Mouse (Mus musculus) liver, embryonic 11.5 days (tissue): ENCODE data around the gene Anapc1. TPM values are rescaled to one million over a fixed set of nuclear protein-coding genes. Genes with fewer than 3 reads are reported as not detected.

ENCODE experiments used
- ATAC-seq: fragments of 200-750 bp; cut with Nextera tagmentation; replicated peaks from 2 replicates; pipeline ENCODE4 v1.8.0; 2017; ENCODE audit warnings: moderate number of reproducible peaks, mild to moderate bottlenecking, moderate TSS enrichment, moderate library complexity; ENCODE audit not compliant: low FRiP score
- DNase-seq: peaks from one replicate; pipeline ENCODE4 v3.0.0-alpha.2; 2017; ENCODE audit warnings: low spot score
- H3K27ac ChIP-seq: fragments of 300-500 bp; sonication (generic); 2 replicates; pipeline ENCODE4 v1.5.1; 2014; ENCODE audit warnings: mild to moderate bottlenecking, low read depth, low read length, control low read depth
- H3K27me3 ChIP-seq: fragments of 300-500 bp; sonication (generic); replicated peaks from 2 replicates; pipeline ENCODE4 v1.6.1; 2014; ENCODE audit warnings: low read length, mixed read lengths; ENCODE audit not compliant: control insufficient read depth, insufficient read depth
- H3K36me3 ChIP-seq: fragments of 300-500 bp; sonication (generic); 2 replicates; pipeline ENCODE4 v1.6.1; 2014; ENCODE audit warnings: mild to moderate bottlenecking, low read length, moderate library complexity, mixed read lengths; ENCODE audit not compliant: control insufficient read depth, insufficient read depth
- H3K4me1 ChIP-seq: fragments of 300-500 bp; sonication (generic); replicated peaks from 2 replicates; pipeline ENCODE4 v1.6.1; 2014; ENCODE audit warnings: low read length, mixed read lengths; ENCODE audit not compliant: control insufficient read depth, insufficient read depth
- H3K4me2 ChIP-seq: fragments of 300-500 bp; sonication (generic); 2 replicates; pipeline ENCODE4 v1.6.1; 2014; ENCODE audit warnings: mild to moderate bottlenecking, control low read depth, moderate library complexity
- H3K4me3 ChIP-seq: fragments of 300-500 bp; sonication (generic); 2 replicates; pipeline ENCODE4 v1.5.1; 2014; ENCODE audit warnings: low read depth, low read length, control low read depth
- H3K9ac ChIP-seq: fragments of 300-500 bp; sonication (generic); 2 replicates; pipeline ENCODE4 v1.6.1; 2014; ENCODE audit warnings: low read depth, low read length, control low read depth
- H3K9me3 ChIP-seq: fragments of 300-500 bp; sonication (generic); 2 replicates; pipeline ENCODE4 v1.6.1; 2016; ENCODE audit warnings: low read length, inconsistent platforms, mixed read lengths; ENCODE audit not compliant: control insufficient read depth
- WGBS: fragments of 180-500 bp; shearing (Covaris S2); extraction: QIAGEN DNeasy Blood & Tissue Kit; methylation state at CpG from one replicate; pipeline ENCODE4 v1.1.7; 2014; 5-methylcytosine and 5-hydroxymethylcytosine counted together
- polyA plus RNA-seq: library from polyadenylated mRNA; unstranded; fragments of >200 nt; fragmentation: Nextera tagmentation; extraction: Ambion mirVana; gene quantifications from 2 replicates; pipeline ENCODE4 v1.2.1, GENCODE M21; 2014

The Anapc1 gene
- polyA plus RNA-seq, 1 experiment from 2014 or later = 88.6 TPM

DNA sequence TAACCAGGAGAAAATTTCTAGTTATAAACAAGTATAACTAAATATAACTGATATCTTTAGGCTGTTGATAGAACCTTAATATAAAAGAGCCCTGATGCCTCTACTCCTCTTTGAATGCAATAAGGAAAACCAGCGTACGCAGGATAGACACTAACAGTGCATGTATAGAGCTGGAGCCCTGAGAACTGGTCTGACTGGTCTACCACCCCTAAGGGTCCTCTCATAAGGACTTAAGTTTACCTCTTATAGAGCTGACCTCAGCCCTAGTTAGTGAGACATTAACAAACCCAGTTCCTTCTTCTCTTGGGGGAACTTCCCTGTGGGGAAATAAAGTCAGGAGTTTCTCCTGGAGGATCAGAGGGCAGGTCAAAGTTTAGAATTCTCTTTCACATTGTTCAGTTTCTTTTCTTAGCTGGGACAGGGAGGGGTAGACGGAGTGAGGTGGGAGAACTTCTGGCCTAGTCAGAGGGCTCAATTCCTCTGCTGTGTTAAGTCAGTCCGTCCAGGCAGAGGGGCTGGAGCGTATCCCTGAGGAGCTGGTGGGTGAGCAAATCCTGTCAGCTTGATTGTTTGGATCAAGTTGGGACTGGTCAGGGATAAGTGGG, 35.0 kb upstream of the Anapc1 start:
- peaks cover 5% of the 10 kb centered on the region for H3K9me3 ChIP-seq
- DNase-seq (no peak), ATAC-seq (no peak)
- H3K36me3 ChIP-seq = no peaks in the 10 kb centered on the region
- 86% methylated on average over 5 of the region's 5 CpGs for WGBS
- H3K9ac ChIP-seq = no peak overlapping the region
- H3K4me2 ChIP-seq = no peak overlapping the region
- H3K4me3 ChIP-seq = no peak overlapping the region
- no peaks in the 10 kb centered on the region for H3K27me3 ChIP-seq
- H3K27ac ChIP-seq = no peak overlapping the region
- no peaks in the 10 kb centered on the region for H3K4me1 ChIP-seq

DNA sequence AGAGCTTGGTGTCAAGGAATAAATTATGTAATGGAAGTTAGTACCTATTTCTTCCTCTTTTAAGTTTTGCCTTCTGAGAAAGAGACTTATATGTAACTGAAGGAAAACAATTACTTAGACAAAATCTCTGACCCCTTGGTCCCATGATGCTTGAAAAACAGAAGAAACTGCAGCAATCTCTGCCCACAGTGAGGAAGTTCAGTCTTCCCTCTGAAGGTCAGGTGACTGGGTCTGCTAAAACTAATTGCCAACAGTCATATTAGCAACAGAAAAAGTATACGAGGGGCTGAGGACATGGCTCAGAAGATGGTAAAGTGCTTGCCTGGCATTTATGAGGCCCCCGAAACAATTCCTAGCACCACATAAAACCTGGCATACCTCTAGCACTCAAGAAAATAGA, 32.2 kb upstream of the Anapc1 start:
- Histone ChIP-seq H3K9ac (no peak overlapping the region), H3K4me1 (peaks cover 3% of the 10 kb centered on the region; the same call in 1 of the 2 replicates), H3K4me3 (no peak overlapping the region), H3K36me3 (no peaks in the 10 kb centered on the region), H3K9me3 (peaks cover 5% of the 10 kb centered on the region), H3K4me2 (no peak overlapping the region), H3K27me3 (no peaks in the 10 kb centered on the region), H3K27ac (no peak overlapping the region)
- no peak for DNase-seq
- WGBS = 86% methylated on average over 2 of the region's 2 CpGs
- no peak for ATAC-seq

DNA sequence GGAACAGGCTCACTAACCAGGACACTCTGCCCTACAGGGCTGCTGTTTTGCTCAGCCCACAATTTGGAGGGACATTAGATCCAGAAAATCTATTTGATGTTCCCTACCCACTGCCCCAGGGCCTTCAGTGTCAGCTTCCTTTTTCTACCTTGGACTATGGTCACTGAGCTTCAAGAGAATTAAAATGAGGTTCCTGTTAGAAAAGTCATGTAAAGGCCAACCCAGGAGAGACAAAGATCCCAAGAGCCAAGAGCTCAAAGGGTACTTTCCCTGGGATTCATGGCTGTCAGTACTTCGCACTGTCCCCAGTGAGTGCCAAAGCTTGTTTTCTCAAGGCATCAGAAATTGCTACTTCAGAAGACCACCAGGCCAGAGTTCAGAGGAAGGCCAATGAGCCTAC, 28.8 kb upstream of the Anapc1 start:
- Histone ChIP-seq H3K4me1 (peaks cover 7% of the 10 kb centered on the region; the same call in 1 of the 2 replicates), H3K36me3 (no peaks in the 10 kb centered on the region), H3K4me3 (no peak overlapping the region), H3K27ac (no peak overlapping the region), H3K27me3 (no peaks in the 10 kb centered on the region), H3K4me2 (no peak overlapping the region), H3K9ac (no peak overlapping the region), H3K9me3 (peaks cover 2% of the 10 kb centered on the region)
- ATAC-seq (no peak), DNase-seq (no peak)
- WGBS = 94% methylated on average over 1 of the region's 1 CpGs

DNA sequence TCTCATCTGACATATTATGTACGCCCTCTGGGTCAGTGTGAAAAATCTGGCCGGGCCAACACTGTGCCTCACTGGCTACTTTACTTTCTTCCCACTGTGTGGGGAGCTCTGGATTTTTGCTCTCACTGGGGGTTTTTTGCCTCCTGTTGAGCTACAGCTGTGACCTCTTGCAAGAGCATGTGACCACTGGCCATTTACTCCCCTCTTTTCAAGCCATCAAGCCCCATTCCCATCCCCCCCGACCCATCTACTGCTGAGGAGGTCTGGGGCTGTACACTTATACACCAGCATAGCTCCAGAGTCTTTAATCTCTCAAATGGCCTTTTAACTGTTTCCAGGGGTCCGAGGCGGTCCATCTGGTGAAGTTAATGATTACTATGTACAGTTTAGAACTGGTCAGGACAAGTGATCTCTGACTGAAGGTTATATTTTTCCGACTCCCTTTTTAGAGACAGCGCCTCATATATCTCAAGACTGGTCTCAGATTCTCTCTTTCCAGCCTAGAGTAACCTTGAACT, 27.6 kb upstream of the Anapc1 start:
- Histone ChIP-seq H3K4me1 (peaks cover 7% of the 10 kb centered on the region; the same call in 1 of the 2 replicates), H3K27me3 (no peaks in the 10 kb centered on the region), H3K9me3 (no peaks in the 10 kb centered on the region), H3K27ac (peak overlapping the region; percentile 68), H3K9ac (no peak overlapping the region), H3K36me3 (no peaks in the 10 kb centered on the region), H3K4me2 (no peak overlapping the region), H3K4me3 (no peak overlapping the region)
- DNase-seq (no peak), ATAC-seq (peak; percentile 68; the same call in 1 of the 2 replicates)
- 61% methylated on average over 7 of the region's 7 CpGs for WGBS

DNA sequence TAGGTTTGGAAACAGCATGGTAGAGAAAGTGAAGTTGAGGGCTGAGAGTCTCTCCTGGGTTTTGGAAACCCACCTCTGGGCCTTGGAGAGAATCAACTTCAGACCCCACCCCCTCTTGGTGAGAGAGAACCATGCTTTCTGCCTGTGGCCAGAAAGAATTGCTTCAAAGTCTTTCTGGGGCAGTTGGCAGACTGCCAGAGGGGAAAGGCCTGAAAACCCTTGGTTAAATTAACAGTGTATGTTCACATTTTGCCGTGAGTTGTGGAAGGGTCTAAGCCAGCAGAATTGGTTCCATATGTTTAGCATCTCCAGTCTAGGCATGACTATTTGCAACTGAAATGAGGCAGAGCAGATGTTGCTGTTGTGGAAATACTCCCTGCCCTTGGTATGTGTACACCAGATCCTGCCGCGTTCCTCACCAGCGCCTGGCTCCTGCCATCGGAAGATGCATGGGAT, 26.4 kb upstream of the Anapc1 start:
- no peak overlapping the region for H3K4me2 ChIP-seq
- no peak for ATAC-seq
- no peak overlapping the region for H3K9ac ChIP-seq
- H3K4me3 ChIP-seq = no peak overlapping the region
- H3K9me3 ChIP-seq = no peaks in the 10 kb centered on the region
- peaks cover 7% of the 10 kb centered on the region; the same call in 1 of the 2 replicates for H3K4me1 ChIP-seq
- H3K36me3 ChIP-seq = no peaks in the 10 kb centered on the region
- no peaks in the 10 kb centered on the region for H3K27me3 ChIP-seq
- DNase-seq = no peak
- H3K27ac ChIP-seq = peak overlapping the region; percentile 68
- WGBS = 61% methylated on average over 5 of the region's 5 CpGs

DNA sequence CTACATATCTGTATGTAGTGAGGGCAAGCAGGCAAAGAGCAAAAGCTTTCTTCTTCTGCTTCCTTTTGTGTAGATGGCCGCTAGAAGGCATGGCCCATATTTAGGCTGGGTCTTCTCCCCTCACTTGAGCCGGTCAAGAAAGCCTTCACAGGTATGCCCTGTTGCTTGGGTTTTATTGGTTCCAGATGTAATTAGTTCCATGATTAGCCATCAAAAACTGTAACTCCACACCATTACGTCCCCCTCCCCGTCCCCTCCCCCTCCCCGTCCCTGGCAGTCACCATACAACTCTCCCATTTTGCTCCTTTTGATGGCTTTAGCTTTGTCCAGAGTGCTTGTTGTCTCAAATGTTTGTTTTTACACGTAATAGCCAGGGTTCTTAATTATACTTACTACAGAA, 25.7 kb upstream of the Anapc1 start:
- H3K27me3 ChIP-seq = no peaks in the 10 kb centered on the region
- no peaks in the 10 kb centered on the region for H3K9me3 ChIP-seq
- H3K36me3 ChIP-seq = no peaks in the 10 kb centered on the region
- no peak overlapping the region for H3K4me3 ChIP-seq
- peaks cover 7% of the 10 kb centered on the region; the same call in 1 of the 2 replicates for H3K4me1 ChIP-seq
- no peak overlapping the region for H3K9ac ChIP-seq
- ATAC-seq (no peak), DNase-seq (no peak)
- no peak overlapping the region for H3K27ac ChIP-seq
- no peak overlapping the region for H3K4me2 ChIP-seq
- 79% methylated on average over 6 of the region's 6 CpGs for WGBS

DNA sequence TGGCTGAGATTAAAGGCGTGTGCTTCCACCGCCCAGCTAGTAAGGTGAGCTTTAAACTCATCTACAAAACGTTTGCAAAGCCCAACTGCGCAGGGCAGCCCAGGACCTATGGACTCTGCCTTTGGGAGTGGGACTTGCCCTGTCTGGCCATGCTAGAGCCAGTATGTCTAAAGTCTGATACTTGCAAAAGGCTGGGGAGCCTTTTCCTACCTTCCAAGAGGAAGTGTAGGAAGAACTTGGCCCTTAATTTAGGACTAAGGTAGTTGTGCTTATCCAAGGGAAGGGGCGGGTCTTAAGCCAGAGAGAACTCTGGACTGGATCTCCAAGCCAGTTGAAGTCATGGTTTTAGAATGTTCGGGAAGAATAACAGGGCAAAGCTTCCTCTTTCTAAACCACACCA, 23.4 kb upstream of the Anapc1 start:
- no peak for DNase-seq
- ATAC-seq = no peak
- H3K9ac ChIP-seq = no peak overlapping the region
- WGBS = 71% methylated on average over 6 of the region's 6 CpGs
- no peaks in the 10 kb centered on the region for H3K36me3 ChIP-seq
- no peaks in the 10 kb centered on the region for H3K27me3 ChIP-seq
- H3K4me1 ChIP-seq = peaks cover 7% of the 10 kb centered on the region; the same call in 1 of the 2 replicates
- no peak overlapping the region for H3K27ac ChIP-seq
- H3K9me3 ChIP-seq = no peaks in the 10 kb centered on the region
- no peak overlapping the region for H3K4me3 ChIP-seq
- H3K4me2 ChIP-seq = no peak overlapping the region

DNA sequence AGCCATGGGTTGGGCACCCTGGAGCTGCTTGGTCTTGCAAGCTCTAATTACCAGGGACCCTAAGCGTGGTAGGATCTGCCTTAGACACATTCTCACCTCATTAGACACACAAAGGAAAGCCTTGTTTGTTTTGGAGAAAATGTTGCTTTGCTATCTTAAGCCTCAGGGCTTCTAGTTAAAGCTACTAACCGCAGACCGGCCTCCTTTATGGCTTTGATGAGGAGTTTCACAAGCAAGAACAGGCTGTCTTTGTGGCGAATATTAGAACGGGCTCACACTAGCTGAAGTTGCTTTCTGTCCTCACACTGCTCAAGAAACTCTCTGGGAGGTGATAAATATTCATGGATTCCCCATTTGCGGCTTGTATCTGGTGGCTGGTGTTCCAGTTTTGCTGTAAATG, 22.1 kb upstream of the Anapc1 start:
- ATAC-seq = no peak
- H3K27me3 ChIP-seq = no peaks in the 10 kb centered on the region
- WGBS = 51% methylated on average over 6 of the region's 6 CpGs

DNA sequence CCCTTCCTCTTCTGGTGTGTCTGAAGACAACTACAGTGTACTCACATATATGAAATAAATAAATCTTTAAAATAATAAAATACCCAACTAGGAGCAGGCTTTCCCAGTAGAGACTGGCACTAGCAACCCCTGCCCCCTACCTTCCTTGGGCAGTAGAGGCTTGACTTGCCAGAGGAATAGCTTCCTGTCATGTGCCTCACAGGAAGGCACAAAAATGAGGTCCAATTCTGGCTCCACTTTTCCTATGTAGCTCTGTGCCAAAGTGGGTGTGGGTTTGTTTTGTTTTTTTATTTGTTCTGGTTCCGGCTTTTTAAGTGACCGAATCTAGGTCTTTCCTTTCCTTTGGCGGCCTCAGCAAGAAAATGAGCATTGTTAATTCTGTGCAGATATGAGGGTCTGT, 17.3 kb upstream of the Anapc1 start:
- H3K27ac ChIP-seq = no peak overlapping the region
- no peaks in the 10 kb centered on the region for H3K36me3 ChIP-seq
- no peak overlapping the region for H3K4me3 ChIP-seq
- DNase-seq (no peak), ATAC-seq (no peak)
- H3K4me1 ChIP-seq = no peaks in the 10 kb centered on the region
- 93% methylated on average over 3 of the region's 3 CpGs for WGBS
- no peak overlapping the region for H3K4me2 ChIP-seq
- peaks cover 5% of the 10 kb centered on the region for H3K27me3 ChIP-seq
- H3K9ac ChIP-seq = no peak overlapping the region
- H3K9me3 ChIP-seq = no peaks in the 10 kb centered on the region

More for the DNA sequence above, 22.1 kb upstream of the Anapc1 start:
- DNase-seq = no peak
- H3K27ac ChIP-seq = no peak overlapping the region
- H3K4me3 ChIP-seq = no peak overlapping the region
- peaks cover 4% of the 10 kb centered on the region; the same call in 1 of the 2 replicates for H3K4me1 ChIP-seq
- no peaks in the 10 kb centered on the region for H3K36me3 ChIP-seq
- H3K9me3 ChIP-seq = no peaks in the 10 kb centered on the region
- H3K4me2 ChIP-seq = no peak overlapping the region
- no peak overlapping the region for H3K9ac ChIP-seq
